Mouse (Mus musculus) G1E (cell line): ENCODE results near the gene Lama5. TPM values are rescaled to one million over a fixed set of nuclear protein-coding genes. Genes with fewer than 3 reads are reported as not detected.

Experiments used
- ATAC-seq: 2 replicates; pipeline ENCODE4 v1.8.0; 2016; ENCODE audit warnings: mild to moderate bottlenecking; ENCODE audit not compliant: insufficient number of reproducible peaks, poor library complexity, low FRiP score, severe bottlenecking; ENCODE audit errors: extremely low read depth
- DNase-seq: peaks from one replicate; pipeline ENCODE4 v3.0.0; 2012; ENCODE audit warnings: low spot score
- H3K27me3 ChIP-seq: 2 replicates; pipeline ENCODE4 v1.6.1; 2012; ENCODE audit warnings: mild to moderate bottlenecking, low read length, inconsistent platforms; ENCODE audit not compliant: insufficient read depth
- H3K36me3 ChIP-seq: replicated peaks from 2 replicates; pipeline ENCODE3; 2012; ENCODE audit warnings: mild to moderate bottlenecking, inconsistent platforms
- H3K4me1 ChIP-seq: 2 replicates; pipeline ENCODE4 v1.6.1; 2012; ENCODE audit warnings: low read depth, low read length, inconsistent platforms, mixed read lengths; ENCODE audit not compliant: insufficient read depth
- H3K4me3 ChIP-seq: 2 replicates; pipeline ENCODE4 v1.5.1; 2012; ENCODE audit warnings: low read depth, mild to moderate bottlenecking, inconsistent platforms, low read length, moderate library complexity, mixed read lengths
- H3K9me3 ChIP-seq: replicated peaks from 2 replicates; pipeline ENCODE4 v1.6.1; 2012; ENCODE audit warnings: inconsistent platforms
- CTCF ChIP-seq: IDR thresholded peaks from 2 replicates; pipeline ENCODE4 v1.5.1; 2012; ENCODE audit warnings: low read depth, low read length, inconsistent platforms, mixed read lengths
- GATA1 ChIP-seq: IDR thresholded peaks from 2 replicates; pipeline ENCODE4 v1.6.1; 2012; ENCODE audit warnings: borderline replicate concordance, low read length, inconsistent platforms, mixed read lengths
- GATA2 ChIP-seq: IDR thresholded peaks from 2 replicates; pipeline ENCODE4 v1.6.1; 2012; ENCODE audit warnings: low read depth, low read length, inconsistent platforms, borderline replicate concordance
- POLR2AphosphoS5 ChIP-seq: IDR thresholded peaks from 2 replicates; pipeline ENCODE4 v1.6.1; 2012; ENCODE audit warnings: low read depth, low read length, inconsistent platforms; ENCODE audit not compliant: insufficient replicate concordance
- TAL1 ChIP-seq: conservative IDR thresholded peaks from 2 replicates; pipeline ENCODE4 v1.6.1; 2012; ENCODE audit warnings: low read depth, low read length, inconsistent platforms, mixed read lengths
- polyA plus RNA-seq: library from polyadenylated mRNA; stranded (reverse); fragments of >175 nt; gene quantifications from 2 replicates; pipeline ENCODE4 v1.2.3, GENCODE M21; 2012
- total RNA-seq, 2 experiments: library from RNA; stranded (forward) in 1 of 2; stranded (reverse) in 1 of 2; fragments of 200-1000 nt in 1 of 2; fragments of >200 nt in 1 of 2; fragmentation: Nextera tagmentation in 1 of 2; gene quantifications; 2 replicates each; pipeline ENCODE4 v1.2.3; 2014 to 2017

Gene Lama5
- total and polyA plus RNA-seq, 3 experiments, result 25.4 to 99.6 (median 69.2) TPM

- no peak for TF ChIP-seq POLR2AphosphoS5
- no peaks in the 10 kb centered on the region; the same call in 1 of the 2 replicates for H3K27me3 ChIP-seq
- ATAC-seq, result no peak
- H3K4me1 ChIP-seq, result 0 out of 2 replicates have a peak, but pooled peaks cover 4% of the 10 kb centered on the region
- H3K9me3 ChIP-seq, result no peaks in the 10 kb centered on the region
- DNase-seq, result no peak
- peaks cover 99% of the 10 kb centered on the region for H3K36me3 ChIP-seq
- no peak overlapping the region for H3K4me3 ChIP-seq
Observed at GRCm38 (mm10) chr2:180187362-180187761, 38.3 kb downstream of the Lama5 start.

DNA sequence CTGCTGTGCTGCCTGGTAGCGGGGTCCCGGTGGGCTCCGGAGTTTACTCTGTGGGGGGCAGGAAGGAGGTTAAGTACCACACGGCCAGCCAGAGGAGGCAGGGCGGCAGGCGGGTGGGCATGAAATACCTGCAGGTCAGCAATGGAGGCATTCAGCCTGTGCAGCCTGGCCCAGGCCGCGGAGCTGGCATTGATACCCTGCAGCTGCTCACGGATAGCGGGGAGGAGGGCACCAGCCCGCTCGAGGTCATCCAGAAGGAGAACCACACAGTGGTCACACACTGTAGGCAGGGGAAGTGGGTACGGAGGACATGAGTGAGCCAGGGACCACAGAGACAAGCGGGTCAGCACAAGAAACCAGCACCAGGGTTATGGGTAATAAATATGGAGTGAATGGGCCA, 40.0 kb downstream of the Lama5 start:
- H3K27me3 ChIP-seq, result no peaks in the 10 kb centered on the region; the same call in 1 of the 2 replicates
- peaks cover 99% of the 10 kb centered on the region for H3K36me3 ChIP-seq
- peaks cover 4% of the 10 kb centered on the region; the same call in 1 of the 2 replicates for H3K4me1 ChIP-seq
- TF ChIP-seq CTCF, result no peak
- no peak for TF ChIP-seq GATA1
- no peak for TF ChIP-seq TAL1
- TF ChIP-seq GATA2, result no peak
- TF ChIP-seq POLR2AphosphoS5, result no peak
- ATAC-seq, result no peak
- no peak overlapping the region for H3K4me3 ChIP-seq
- no peak for DNase-seq
- H3K9me3 ChIP-seq, result no peaks in the 10 kb centered on the region

DNA sequence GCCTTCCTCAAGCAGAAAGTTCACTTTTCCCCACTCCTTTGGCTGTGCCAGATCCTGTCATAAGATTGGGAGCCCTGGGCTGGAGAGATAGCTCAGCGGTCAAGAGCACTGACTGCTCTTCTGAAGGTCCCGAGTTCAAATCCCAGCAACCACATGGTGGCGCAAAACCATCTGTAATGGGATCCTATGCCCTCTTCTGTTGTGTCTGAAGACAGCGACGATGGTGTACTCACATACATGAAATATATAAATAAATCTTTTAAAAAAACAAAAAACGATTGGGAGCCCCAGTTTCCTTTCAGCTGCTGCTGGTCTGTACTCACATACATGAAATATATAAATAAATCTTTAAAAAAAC, 40.9 kb downstream of the Lama5 start:
- Histone ChIP-seq H3K27me3 (no peaks in the 10 kb centered on the region; the same call in 1 of the 2 replicates), H3K9me3 (no peaks in the 10 kb centered on the region), H3K4me1 (peaks cover 4% of the 10 kb centered on the region; the same call in 1 of the 2 replicates), H3K4me3 (no peak overlapping the region), H3K36me3 (peaks cover 99% of the 10 kb centered on the region)
- DNase-seq (no peak), ATAC-seq (no peak)
- TF ChIP-seq TAL1 (no peak), GATA2 (no peak), CTCF (no peak), GATA1 (no peak), POLR2AphosphoS5 (no peak)

DNA sequence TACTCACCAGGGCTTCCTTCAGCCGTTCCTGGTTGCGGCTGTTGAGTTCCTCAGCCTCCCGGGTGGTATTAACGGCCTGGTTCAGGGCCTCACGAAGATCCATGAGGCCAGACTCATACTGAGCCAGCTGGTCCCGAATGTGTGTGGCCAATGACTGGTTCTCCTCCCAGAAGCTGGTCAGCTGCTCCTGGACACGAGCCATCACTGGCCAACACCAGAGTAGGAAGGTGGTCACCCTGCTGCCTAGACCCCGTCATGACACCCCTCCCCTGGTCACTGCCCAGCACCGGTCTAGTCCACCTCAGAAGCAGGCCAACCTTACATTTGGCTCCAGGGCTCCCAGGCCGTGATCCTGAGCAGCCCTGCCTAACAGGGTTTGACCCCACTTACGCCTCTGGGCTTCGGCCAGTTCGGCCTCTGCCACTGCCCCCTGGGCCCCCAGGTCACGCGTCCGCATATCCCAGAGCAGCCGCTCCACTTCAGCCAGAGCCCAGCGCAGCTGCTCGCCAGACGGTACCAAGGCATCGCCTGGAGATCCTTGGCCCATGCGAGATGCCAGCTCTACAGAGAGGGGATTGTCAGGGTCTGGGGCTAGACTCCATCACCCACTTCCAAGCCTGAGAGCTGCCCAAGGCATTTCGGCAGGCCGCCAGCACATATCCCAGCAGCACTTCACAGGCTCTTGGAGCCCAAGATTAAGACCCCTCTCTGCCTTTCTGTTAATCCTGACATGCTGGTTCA, 41.5 kb downstream of the Lama5 start:
- TF ChIP-seq GATA2 (no peak), POLR2AphosphoS5 (no peak), CTCF (no peak), TAL1 (no peak), GATA1 (no peak)
- H3K27me3 ChIP-seq, result no peaks in the 10 kb centered on the region; the same call in 1 of the 2 replicates
- peaks cover 4% of the 10 kb centered on the region; the same call in 1 of the 2 replicates for H3K4me1 ChIP-seq
- no peak for ATAC-seq
- H3K9me3 ChIP-seq, result no peaks in the 10 kb centered on the region
- H3K4me3 ChIP-seq, result no peak overlapping the region
- no peak for DNase-seq
- peaks cover 99% of the 10 kb centered on the region for H3K36me3 ChIP-seq

DNA sequence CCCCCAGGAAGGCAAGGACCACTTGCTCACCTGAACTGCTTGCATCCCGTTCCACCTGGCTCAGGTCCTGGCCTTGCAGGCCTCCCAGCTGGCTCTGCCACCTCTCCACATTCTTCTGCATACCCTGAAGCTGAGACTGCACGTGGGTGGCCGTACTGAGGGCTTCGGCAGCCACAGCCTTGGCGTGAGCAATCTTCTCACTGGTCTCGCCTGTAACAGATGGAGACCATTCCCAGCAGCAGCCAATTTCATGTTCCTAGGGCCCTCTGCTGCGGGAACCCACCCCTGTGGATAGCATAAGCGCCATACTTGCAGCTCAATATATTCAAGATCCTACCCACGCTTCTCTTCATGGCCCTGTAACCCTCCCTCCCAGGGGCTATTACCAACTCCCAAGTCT, 44.1 kb downstream of the Lama5 start:
- peaks cover 99% of the 10 kb centered on the region for H3K36me3 ChIP-seq
- TF ChIP-seq GATA1, result no peak
- no peak for TF ChIP-seq POLR2AphosphoS5
- no peak for TF ChIP-seq TAL1
- no peak for TF ChIP-seq CTCF
- TF ChIP-seq GATA2, result no peak
- H3K9me3 ChIP-seq, result no peaks in the 10 kb centered on the region
- DNase-seq, result no peak
- no peak for ATAC-seq
- H3K27me3 ChIP-seq, result no peaks in the 10 kb centered on the region; the same call in 1 of the 2 replicates
- H3K4me1 ChIP-seq, result peaks cover 13% of the 10 kb centered on the region
- H3K4me3 ChIP-seq, result no peak overlapping the region

DNA sequence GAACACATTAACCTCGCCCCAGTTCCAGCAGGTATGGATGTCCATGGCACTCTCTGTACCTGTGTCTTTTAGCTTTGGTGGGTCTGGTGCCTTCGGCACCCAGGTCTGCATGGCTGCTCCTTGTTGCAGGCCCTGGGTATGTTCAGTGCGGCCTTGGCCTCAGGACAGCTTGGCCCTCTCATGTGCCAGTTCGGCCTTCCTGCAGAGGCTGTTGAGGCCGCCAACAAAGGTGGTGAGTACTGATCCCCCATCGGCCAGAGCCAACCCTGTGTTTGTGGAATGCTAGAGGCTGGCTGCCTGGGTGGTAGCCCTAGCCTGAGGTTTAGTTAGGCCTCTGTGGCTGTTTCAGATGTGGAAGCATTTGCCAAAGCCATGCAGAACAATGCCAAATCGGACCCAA, 49.9 kb downstream of the Lama5 start:
- DNase-seq (no peak), ATAC-seq (no peak)
- Histone ChIP-seq H3K4me1 (peaks cover 56% of the 10 kb centered on the region), H3K27me3 (no peaks in the 10 kb centered on the region; the same call in 1 of the 2 replicates), H3K4me3 (no peak overlapping the region), H3K36me3 (peaks cover 88% of the 10 kb centered on the region), H3K9me3 (no peaks in the 10 kb centered on the region)
- TF ChIP-seq TAL1, result no peak
- no peak for TF ChIP-seq CTCF
- TF ChIP-seq GATA2, result no peak
- TF ChIP-seq POLR2AphosphoS5, result no peak
- no peak for TF ChIP-seq GATA1
